Mouse (Mus musculus): ENCODE data around the gene Bola2. TPM values are rescaled to one million over a fixed set of nuclear protein-coding genes. Genes with fewer than 3 reads are reported as not detected.

Bola2 gene
- 147 and 164 TPM in 2 replicates for polyA plus RNA-seq (2014; fragmentation: Nextera tagmentation; extraction: Ambion mirVana)

GRCm38 (mm10) chr7:126695210-126695611, at the start of gene Bola2:
Gene Bola2 (plus strand): TSS chr7:126695401.
- DNase-seq (ENCODE audit: low spot score), result peak; percentile 71
- peak within 1 kb of the TSS; percentile 91 for H3K4me2 ChIP-seq (ENCODE audit: low read length)
- no peaks in the 10 kb centered on the region for H3K9me3 ChIP-seq (replicated peaks; ENCODE audit: control insufficient read depth, low read length)

GRCm38 (mm10) chr7:126645708-126646107, 49.5 kb upstream of the Bola2 start:
- Histone ChIP-seq H3K9me3 (replicated peaks; ENCODE audit: control insufficient read depth, low read length) (no peaks in the 10 kb centered on the region), H3K9ac (ENCODE audit: low read length) (no peak overlapping the region), H3K27ac (ENCODE audit: low read depth, low read length) (no peak overlapping the region), H3K27me3 (replicated peaks; ENCODE audit: control insufficient read depth, insufficient read depth, low read length) (no peaks in the 10 kb centered on the region), H3K4me2 (ENCODE audit: low read length) (no peak overlapping the region), H3K36me3 (ENCODE audit: control insufficient read depth, insufficient read depth, low read length) (no peaks in the 10 kb centered on the region), H3K4me3 (ENCODE audit: low read depth, low read length) (no peak overlapping the region), H3K4me1 (ENCODE audit: control insufficient read depth, insufficient read depth, low read length) (peaks cover 8% of the 10 kb centered on the region; the same call in 1 of the 2 replicates)
- no peak for ATAC-seq
- no peak for DNase-seq (ENCODE audit: low spot score)
- 70% methylated on average over 5 of the region's 5 CpGs for WGBS

More at GRCm38 (mm10) chr7:126695210-126695611, at the start of gene Bola2:
- peak within 1 kb of the TSS; percentile 94 for H3K27ac ChIP-seq (ENCODE audit: low read depth, low read length)
- peaks cover 16% of the 10 kb centered on the region for H3K4me1 ChIP-seq (ENCODE audit: control insufficient read depth, insufficient read depth, low read length)
- no peaks in the 10 kb centered on the region for H3K27me3 ChIP-seq (replicated peaks; ENCODE audit: control insufficient read depth, insufficient read depth, low read length)
- H3K9ac ChIP-seq (ENCODE audit: low read length), result peak within 1 kb of the TSS; percentile 86
- peaks cover 32% of the 10 kb centered on the region for H3K36me3 ChIP-seq (ENCODE audit: control insufficient read depth, insufficient read depth, low read length)
- H3K4me3 ChIP-seq (ENCODE audit: low read depth, low read length), result peak within 1 kb of the TSS; percentile 75
- ATAC-seq, result peak; percentile 57
- under 1% methylated on average over 31 of the region's 31 CpGs for WGBS

- DNase-seq (ENCODE audit: low spot score), result peak; percentile 1
- 81% methylated on average over 4 of the region's 4 CpGs for WGBS
- H3K27ac ChIP-seq (ENCODE audit: low read depth, low read length), result no peak overlapping the region
These were observed 46.7 kb upstream of the Bola2 start for GRCm38 (mm10) chr7:126648486-126648885.

GRCm38 (mm10) chr7:126649231-126650051, 45.8 kb upstream of the Bola2 start, which contains the start of gene Sgf29:
Gene Sgf29 (plus strand): TSS chr7:126649309.
- Histone ChIP-seq H3K27me3 (replicated peaks; ENCODE audit: control insufficient read depth, insufficient read depth, low read length) (no peaks in the 10 kb centered on the region), H3K9me3 (replicated peaks; ENCODE audit: control insufficient read depth, low read length) (no peaks in the 10 kb centered on the region), H3K9ac (ENCODE audit: low read length) (peak within 1 kb of the TSS; percentile 72), H3K36me3 (ENCODE audit: control insufficient read depth, insufficient read depth, low read length) (no peaks in the 10 kb centered on the region), H3K27ac (ENCODE audit: low read depth, low read length) (peak within 1 kb of the TSS; percentile 87), H3K4me3 (ENCODE audit: low read depth, low read length) (peak within 1 kb of the TSS; percentile 50), H3K4me2 (ENCODE audit: low read length) (peak within 1 kb of the TSS; percentile 83), H3K4me1 (ENCODE audit: control insufficient read depth, insufficient read depth, low read length) (peaks cover 8% of the 10 kb centered on the region; the same call in 1 of the 2 replicates)
- peak; percentile 99 for ATAC-seq
- WGBS, result 1% methylated on average over 57 of the region's 57 CpGs
- DNase-seq (ENCODE audit: low spot score), result peak; percentile 97

More at GRCm38 (mm10) chr7:126648486-126648885, 46.7 kb upstream of the Bola2 start:
- H3K27me3 ChIP-seq (replicated peaks; ENCODE audit: control insufficient read depth, insufficient read depth, low read length), result no peaks in the 10 kb centered on the region
- H3K4me3 ChIP-seq (ENCODE audit: low read depth, low read length), result peak overlapping the region; percentile 50
- H3K36me3 ChIP-seq (ENCODE audit: control insufficient read depth, insufficient read depth, low read length), result no peaks in the 10 kb centered on the region
- ATAC-seq, result no peak
- no peaks in the 10 kb centered on the region for H3K9me3 ChIP-seq (replicated peaks; ENCODE audit: control insufficient read depth, low read length)
- no peak overlapping the region for H3K9ac ChIP-seq (ENCODE audit: low read length)
- H3K4me2 ChIP-seq (ENCODE audit: low read length), result peak overlapping the region; percentile 83
- peaks cover 8% of the 10 kb centered on the region; the same call in 1 of the 2 replicates for H3K4me1 ChIP-seq (ENCODE audit: control insufficient read depth, insufficient read depth, low read length)

- H3K36me3 ChIP-seq (ENCODE audit: control insufficient read depth, insufficient read depth, low read length), result no peaks in the 10 kb centered on the region
- no peaks in the 10 kb centered on the region for H3K9me3 ChIP-seq (replicated peaks; ENCODE audit: control insufficient read depth, low read length)
- no peak for DNase-seq (ENCODE audit: low spot score)
- no peak overlapping the region for H3K9ac ChIP-seq (ENCODE audit: low read length)
- H3K4me3 ChIP-seq (ENCODE audit: low read depth, low read length), result no peak overlapping the region
- no peak overlapping the region for H3K4me2 ChIP-seq (ENCODE audit: low read length)
- H3K27ac ChIP-seq (ENCODE audit: low read depth, low read length), result no peak overlapping the region
- peaks cover 8% of the 10 kb centered on the region; the same call in 1 of the 2 replicates for H3K4me1 ChIP-seq (ENCODE audit: control insufficient read depth, insufficient read depth, low read length)
- ATAC-seq, result no peak
- no peaks in the 10 kb centered on the region for H3K27me3 ChIP-seq (replicated peaks; ENCODE audit: control insufficient read depth, insufficient read depth, low read length)
- WGBS, result 98% methylated on average over 2 of the region's 2 CpGs
These were observed 44.3 kb upstream of the Bola2 start for GRCm38 (mm10) chr7:126650852-126651251.

- Histone ChIP-seq H3K4me3 (ENCODE audit: low read depth, low read length) (no peak overlapping the region), H3K4me2 (ENCODE audit: low read length) (no peak overlapping the region), H3K27ac (ENCODE audit: low read depth, low read length) (no peak overlapping the region), H3K4me1 (ENCODE audit: control insufficient read depth, insufficient read depth, low read length) (peaks cover 8% of the 10 kb centered on the region; the same call in 1 of the 2 replicates), H3K36me3 (ENCODE audit: control insufficient read depth, insufficient read depth, low read length) (no peaks in the 10 kb centered on the region), H3K27me3 (replicated peaks; ENCODE audit: control insufficient read depth, insufficient read depth, low read length) (no peaks in the 10 kb centered on the region), H3K9ac (ENCODE audit: low read length) (no peak overlapping the region), H3K9me3 (replicated peaks; ENCODE audit: control insufficient read depth, low read length) (no peaks in the 10 kb centered on the region)
- ATAC-seq, result no peak
- 86% methylated on average over 2 of the region's 2 CpGs for WGBS
- no peak for DNase-seq (ENCODE audit: low spot score)
These were observed 41.2 kb upstream of the Bola2 start for GRCm38 (mm10) chr7:126653991-126654390.

GRCm38 (mm10) chr7:126655695-126656094, 39.5 kb upstream of the Bola2 start:
- Histone ChIP-seq H3K27ac (ENCODE audit: low read depth, low read length) (no peak overlapping the region), H3K4me3 (ENCODE audit: low read depth, low read length) (no peak overlapping the region), H3K9ac (ENCODE audit: low read length) (no peak overlapping the region), H3K4me1 (ENCODE audit: control insufficient read depth, insufficient read depth, low read length) (no peaks in the 10 kb centered on the region), H3K9me3 (replicated peaks; ENCODE audit: control insufficient read depth, low read length) (no peaks in the 10 kb centered on the region), H3K4me2 (ENCODE audit: low read length) (no peak overlapping the region), H3K36me3 (ENCODE audit: control insufficient read depth, insufficient read depth, low read length) (no peaks in the 10 kb centered on the region), H3K27me3 (replicated peaks; ENCODE audit: control insufficient read depth, insufficient read depth, low read length) (no peaks in the 10 kb centered on the region)
- ATAC-seq, result no peak
- no peak for DNase-seq (ENCODE audit: low spot score)
- WGBS, result 95% methylated on average over 3 of the region's 3 CpGs

GRCm38 (mm10) chr7:126657522-126657921, 37.7 kb upstream of the Bola2 start:
- Histone ChIP-seq H3K36me3 (ENCODE audit: control insufficient read depth, insufficient read depth, low read length) (peaks cover 8% of the 10 kb centered on the region), H3K4me2 (ENCODE audit: low read length) (no peak overlapping the region), H3K9me3 (replicated peaks; ENCODE audit: control insufficient read depth, low read length) (no peaks in the 10 kb centered on the region), H3K9ac (ENCODE audit: low read length) (no peak overlapping the region), H3K4me1 (ENCODE audit: control insufficient read depth, insufficient read depth, low read length) (no peaks in the 10 kb centered on the region), H3K4me3 (ENCODE audit: low read depth, low read length) (no peak overlapping the region), H3K27me3 (replicated peaks; ENCODE audit: control insufficient read depth, insufficient read depth, low read length) (no peaks in the 10 kb centered on the region), H3K27ac (ENCODE audit: low read depth, low read length) (no peak overlapping the region)
- ATAC-seq (no peak), DNase-seq (ENCODE audit: low spot score) (no peak)
- WGBS, result 97% methylated on average over 1 of the region's 1 CpGs

- Histone ChIP-seq H3K4me2 (ENCODE audit: low read length) (no peak overlapping the region), H3K27me3 (replicated peaks; ENCODE audit: control insufficient read depth, insufficient read depth, low read length) (no peaks in the 10 kb centered on the region), H3K4me1 (ENCODE audit: control insufficient read depth, insufficient read depth, low read length) (no peaks in the 10 kb centered on the region), H3K4me3 (ENCODE audit: low read depth, low read length) (no peak overlapping the region), H3K9ac (ENCODE audit: low read length) (no peak overlapping the region), H3K36me3 (ENCODE audit: control insufficient read depth, insufficient read depth, low read length) (peaks cover 24% of the 10 kb centered on the region), H3K27ac (ENCODE audit: low read depth, low read length) (no peak overlapping the region), H3K9me3 (replicated peaks; ENCODE audit: control insufficient read depth, low read length) (no peaks in the 10 kb centered on the region)
- 86% methylated on average over 3 of the region's 3 CpGs for WGBS
- DNase-seq (ENCODE audit: low spot score) (no peak), ATAC-seq (no peak)
These were observed 35.4 kb upstream of the Bola2 start for GRCm38 (mm10) chr7:126659771-126660170.
